Mouse (Mus musculus): ENCODE measurements at regions not wholly inside any gene's neighbourhood (a gene's known extent, or its start where the extent isn't known, plus 50 kb on each side); places are given as distances from the start of the nearest gene placed in this dataset.

DNA sequence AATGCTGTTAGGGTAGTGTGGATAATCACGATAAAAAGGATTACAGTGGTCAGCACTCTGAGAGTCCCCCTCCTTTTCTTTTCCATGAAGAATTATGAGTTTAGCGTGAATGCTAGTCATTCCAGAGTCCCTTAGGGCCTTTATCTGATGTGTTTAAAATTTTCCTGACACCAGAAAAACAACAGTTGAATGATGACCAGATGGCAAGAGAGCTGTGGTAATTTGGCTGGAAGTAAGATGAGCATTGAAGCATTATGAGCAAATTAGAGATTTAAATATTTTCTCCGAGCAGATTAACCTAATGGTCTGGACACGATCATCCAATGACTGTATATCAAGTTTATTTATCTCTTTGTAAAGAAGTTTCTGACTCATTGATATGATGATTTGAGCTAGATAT lies 417.1 kb upstream of the Igbp1b start:
- TF ChIP-seq POLR2A (IDR thresholded peaks at IDR 0.05; ENCODE audit: borderline replicate concordance, extremely low read depth, insufficient read depth, insufficient read length, poor library complexity, severe bottlenecking) (no peak), CTCF (IDR thresholded peaks at IDR 0.05; ENCODE audit: borderline replicate concordance, extremely low read depth, insufficient read depth, insufficient read length) (no peak)
